Mouse (Mus musculus) right cerebral cortex, postnatal 10 days (tissue): ENCODE data around the gene Faim2.

Experiments
- DNase-seq, 2 experiments: peaks; one replicate each; pipeline ENCODE4 v3.0.0; 2021; ENCODE audit warnings: low spot score in 2 of 2

Faim2 gene

GRCm38 (mm10) chr15:99509840-99510239 lies 18.1 kb downstream of the Faim2 start:
- no peak for DNase-seq

GRCm38 (mm10) chr15:99505324-99506095 lies 22.5 kb downstream of the Faim2 start:
- no peak for DNase-seq

DNA sequence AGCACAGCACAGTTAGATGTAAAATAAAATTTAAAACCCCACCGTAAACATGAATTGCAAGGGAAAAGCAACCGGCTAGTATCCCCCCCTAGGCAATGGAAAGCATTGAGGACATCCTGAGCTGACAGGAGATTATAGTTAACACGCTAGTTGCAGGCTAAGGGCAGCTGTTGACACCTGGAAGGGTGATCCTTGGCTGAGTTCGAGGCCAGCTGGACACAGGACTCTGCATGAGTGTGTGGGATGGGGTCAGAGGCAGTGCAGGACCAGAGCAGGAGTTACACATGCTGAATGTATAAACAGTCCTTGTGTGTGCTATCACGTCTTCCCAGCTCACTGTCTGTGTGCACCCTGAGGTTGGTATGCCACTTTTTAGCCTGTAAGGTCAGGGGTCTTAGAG lies 24.7 kb downstream of the Faim2 start:
- no peak for DNase-seq

DNA sequence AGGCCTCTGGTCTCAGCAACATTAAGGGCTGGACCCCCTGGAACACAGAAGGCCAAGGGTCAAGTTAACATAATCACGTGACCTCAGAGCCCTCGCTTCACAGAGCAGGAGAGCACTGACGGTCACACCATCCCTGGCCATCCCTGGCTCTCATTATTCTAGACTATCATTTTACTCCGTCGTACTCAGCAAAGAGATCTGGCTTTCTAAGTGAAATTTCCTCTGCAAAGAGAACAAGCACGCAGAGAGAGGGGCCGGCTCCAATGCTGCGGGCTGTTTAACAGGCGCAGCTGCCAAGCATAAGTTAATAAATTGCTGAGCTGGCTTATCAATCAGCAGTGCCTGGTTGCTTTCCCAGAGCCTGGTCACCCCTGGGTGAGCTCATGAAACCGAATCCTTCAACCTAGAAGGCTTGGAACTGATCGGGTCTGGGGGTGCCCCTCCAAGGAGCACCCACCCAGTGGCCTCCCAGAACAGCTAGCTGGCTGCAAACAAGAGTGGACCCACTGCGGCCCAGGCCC lies 25.6 kb downstream of the Faim2 start:
- DNase-seq: peak in 1 of 2 experiments; percentile 46

GRCm38 (mm10) chr15:99501292-99502260 lies 26.4 kb downstream of the Faim2 start:
- DNase-seq: peak; percentile 67 to 69

DNA sequence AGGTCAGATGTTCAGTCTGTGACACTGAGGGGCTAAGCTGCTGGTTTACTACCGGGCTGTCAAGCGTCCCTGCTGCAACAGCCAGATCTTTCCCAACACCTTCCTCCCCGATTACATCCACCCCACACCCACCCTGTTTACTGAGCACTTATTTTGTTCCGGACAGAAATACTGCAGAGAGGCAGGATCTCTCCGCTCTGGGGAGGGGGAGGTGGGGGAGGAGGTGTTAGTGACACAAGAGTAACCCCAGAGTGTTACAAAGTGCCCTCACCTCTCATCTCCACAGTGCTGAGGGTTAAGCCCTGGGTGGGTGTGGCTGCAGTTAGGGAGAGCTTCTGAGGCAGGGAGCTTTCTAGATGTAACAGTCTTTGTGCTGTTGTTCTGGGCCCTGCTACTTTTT lies 27.6 kb downstream of the Faim2 start:
- no peak for DNase-seq

GRCm38 (mm10) chr15:99499726-99500125 lies 28.2 kb downstream of the Faim2 start:
- peak in 1 of 2 experiments; percentile 28 for DNase-seq

- peak in 1 of 2 experiments; percentile 32 for DNase-seq
Measured at GRCm38 (mm10) chr15:99498781-99499180, 29.2 kb downstream of the Faim2 start.

- DNase-seq: no peak
Measured at GRCm38 (mm10) chr15:99498356-99498755, 29.6 kb downstream of the Faim2 start.

- peak; percentile 58 to 67 for DNase-seq
Measured at GRCm38 (mm10) chr15:99497527-99498242, 30.3 kb downstream of the Faim2 start.

- DNase-seq: peak; percentile 78 to 79
Measured at GRCm38 (mm10) chr15:99497061-99497460, 30.9 kb downstream of the Faim2 start.

DNA sequence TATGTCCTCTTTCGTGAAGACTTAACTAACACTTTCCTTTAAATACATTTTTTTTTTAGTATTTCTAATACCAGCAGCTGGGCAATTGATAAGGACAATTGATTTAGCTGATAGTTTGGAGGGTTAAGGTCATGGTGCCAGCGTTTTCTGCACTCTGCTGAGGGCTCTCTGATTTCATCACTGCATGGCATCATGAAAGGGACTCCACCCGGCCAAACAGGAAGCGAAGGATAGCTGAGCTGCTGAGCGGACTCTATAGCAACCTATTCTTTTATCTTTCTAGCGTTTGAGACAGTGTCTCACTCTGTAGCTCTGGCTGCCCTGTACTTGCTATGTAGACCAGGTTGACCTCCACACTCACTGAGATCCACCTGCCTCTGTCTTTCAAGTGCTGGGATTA lies 43.2 kb downstream of the Faim2 start:
- DNase-seq: no peak

GRCm38 (mm10) chr15:99475814-99476213 lies 52.2 kb downstream of the Faim2 start:
- no peak for DNase-seq

DNA sequence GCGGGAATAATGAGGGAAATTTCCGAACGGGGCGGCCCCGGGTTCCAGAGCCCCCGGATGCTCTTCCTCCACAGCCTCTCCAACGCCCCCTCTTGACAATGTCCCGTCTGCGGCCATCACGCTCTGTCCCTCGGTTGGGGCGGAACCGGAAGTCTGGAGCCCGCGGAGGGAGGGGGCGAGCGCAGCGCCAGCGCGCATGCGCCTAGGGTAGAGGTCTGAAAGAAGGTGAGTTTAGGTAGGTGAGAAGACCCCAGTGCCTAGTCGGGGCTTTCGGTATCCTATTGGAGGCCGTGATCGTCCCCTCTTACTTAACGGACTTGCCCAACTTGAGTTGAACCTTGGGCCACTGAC lies 53.4 kb downstream of the Faim2 start, which contains the start of gene Bcdin3d:
TSS of gene Bcdin3d (minus strand) at position 155 of the 351 bp plus-strand sequence.
- peak; percentile 90 to 93 for DNase-seq

GRCm38 (mm10) chr15:99473801-99474575 lies 54.0 kb downstream of the Faim2 start:
- DNase-seq: peak; percentile 76 to 77

DNA sequence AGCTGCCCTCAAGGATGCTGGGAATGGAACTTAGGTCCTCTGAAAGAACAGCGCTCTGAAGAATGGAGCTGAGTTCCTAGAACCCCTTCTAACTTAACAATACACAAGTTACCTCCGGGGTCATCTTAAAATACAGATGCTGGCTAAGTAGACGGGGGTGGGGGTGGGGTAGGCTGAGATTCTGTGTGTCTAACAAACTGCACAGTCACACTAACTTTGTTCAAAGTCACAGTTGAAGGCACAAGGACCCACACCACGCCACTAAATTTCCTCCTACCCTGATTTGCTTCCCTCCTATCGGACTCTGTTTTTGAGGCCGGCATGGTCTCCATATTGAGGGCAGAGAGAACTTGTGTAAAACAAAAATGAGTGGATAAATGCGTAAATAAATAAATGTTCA lies 55.0 kb downstream of the Faim2 start:
- no peak for DNase-seq

DNA sequence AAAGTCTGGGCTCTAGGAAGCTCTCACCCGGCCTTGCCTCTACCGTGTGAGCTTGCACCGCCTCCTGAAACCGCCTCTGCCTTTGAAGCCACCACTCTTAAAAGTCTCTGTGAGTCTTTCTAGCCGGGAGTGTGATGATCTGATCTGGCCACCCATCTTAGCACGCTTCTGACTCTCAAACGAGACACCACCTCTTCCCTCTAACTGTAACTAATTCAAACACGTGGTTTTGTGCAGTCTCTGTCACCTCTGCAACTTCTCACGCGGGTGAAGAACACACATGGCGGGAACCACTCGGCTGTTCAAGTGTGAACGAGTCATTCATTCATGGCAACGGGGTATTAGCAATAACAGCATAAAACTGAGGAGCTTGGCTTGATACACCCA lies 56.3 kb downstream of the Faim2 start:
- DNase-seq: no peak

DNA sequence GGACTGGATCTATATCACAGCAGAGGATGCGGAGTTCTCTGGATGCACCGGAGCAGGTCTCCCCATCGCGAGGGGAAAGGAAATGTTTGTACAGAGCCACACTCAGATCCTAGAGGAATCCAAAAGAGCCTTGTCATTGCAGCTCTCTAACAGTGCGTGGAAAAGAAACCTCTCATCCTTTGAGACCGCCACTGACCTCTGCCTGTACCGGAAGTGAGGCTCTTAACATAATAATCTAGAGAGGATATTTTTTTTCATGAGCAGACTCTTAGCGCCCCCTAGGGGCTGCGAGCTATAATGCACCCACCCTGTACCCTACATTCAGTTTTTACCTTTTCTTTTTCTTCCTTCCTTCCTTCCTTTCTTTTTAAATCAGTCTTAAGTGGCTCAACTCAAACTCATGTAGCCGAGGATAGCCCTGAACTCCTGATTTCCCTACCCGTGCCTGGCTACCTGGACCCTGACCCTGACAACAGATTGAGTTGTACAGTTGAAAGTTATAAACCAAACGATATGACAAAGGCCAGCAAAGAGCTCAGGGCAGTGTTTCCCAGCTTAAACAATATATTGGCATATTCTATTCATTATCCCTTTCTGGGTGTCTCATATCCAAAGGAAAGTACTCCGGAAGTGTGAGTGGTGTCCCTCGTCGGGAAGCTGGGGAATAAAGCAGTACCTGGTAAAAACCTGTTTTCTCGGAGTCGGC lies 56.8 kb downstream of the Faim2 start:
- DNase-seq: peak in 1 of 2 experiments; percentile 60

DNA sequence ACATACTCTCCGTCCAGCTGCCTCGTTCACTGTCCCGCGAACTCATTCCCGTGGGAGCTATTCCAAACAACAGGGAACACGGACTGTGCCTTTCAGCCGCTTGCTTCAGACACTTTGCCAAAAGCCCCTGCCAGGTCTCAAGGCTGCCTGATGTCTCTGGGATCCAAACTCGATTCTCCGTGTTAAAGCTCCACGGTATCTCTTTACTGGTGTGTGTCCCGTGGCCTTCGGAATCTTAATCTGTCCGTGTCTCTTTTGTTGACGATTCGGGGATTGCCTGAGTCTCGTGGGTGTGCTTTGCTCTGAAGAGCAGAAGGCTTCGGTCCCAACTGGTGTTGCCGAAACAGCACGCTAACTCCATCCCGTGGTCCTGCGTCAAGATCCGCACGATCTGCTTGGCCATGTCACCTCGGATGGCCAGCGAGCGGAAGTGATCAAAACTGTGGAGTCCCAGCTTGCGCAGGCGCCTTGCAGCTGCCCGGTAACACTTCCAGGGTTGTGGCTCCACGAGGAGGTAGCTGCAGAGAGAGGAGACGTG lies 57.7 kb downstream of the Faim2 start:
- no peak for DNase-seq

- no peak for DNase-seq
Measured at GRCm38 (mm10) chr15:99469736-99470135, 58.2 kb downstream of the Faim2 start.
